ENCODE assay signal across 8 mouse cellular contexts in the genomic region with DNA sequence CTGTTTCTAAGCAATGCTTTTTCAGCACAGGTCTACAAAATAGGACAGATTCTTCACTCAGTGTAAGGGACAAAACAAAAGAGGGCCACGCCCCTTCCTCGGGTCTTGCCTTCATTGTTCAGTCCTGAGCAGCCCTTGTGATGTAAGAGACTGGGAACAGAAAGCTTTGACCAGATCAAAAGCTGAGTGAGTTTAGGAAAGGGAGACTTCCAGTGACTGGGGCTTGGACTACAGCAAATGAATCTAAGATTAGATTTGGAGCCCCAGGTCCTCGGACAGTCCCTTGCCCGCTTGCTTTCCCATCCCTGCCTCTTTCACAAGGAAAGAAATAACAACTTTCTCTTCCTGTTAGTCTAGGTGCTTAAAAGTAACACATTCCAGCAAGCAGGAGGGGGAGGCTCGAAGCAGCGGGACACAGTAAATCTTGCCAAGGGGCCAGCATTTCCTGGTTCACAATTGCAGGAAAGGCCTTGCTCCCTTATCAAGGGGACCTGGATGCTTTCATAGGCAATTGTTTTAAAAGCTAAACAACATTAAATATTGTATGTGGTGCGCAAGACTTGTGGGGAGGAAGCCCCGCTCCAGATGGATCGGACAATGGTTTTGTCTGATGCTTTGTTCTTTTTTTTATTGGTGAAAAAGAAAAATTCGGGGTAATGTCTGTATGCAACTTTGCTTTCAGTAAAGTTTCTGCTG.
DNase-seq lines count a peak whose midpoint lies in the region; ATAC-seq and TF ChIP-seq lines count a peak whose summit lies in the region.

No protein-coding gene starts in this region.

- no peaks in the 10 kb centered on the region for H3K36me3 ChIP-seq in ES-E14 (ENCODE audit: control insufficient read depth, insufficient read depth, low read length, poor library complexity, severe bottlenecking)
- no peaks in the 10 kb centered on the region for H3K36me3 ChIP-seq in heart, embryonic 14.5 days (ENCODE audit: control insufficient read depth, insufficient read depth, low read length)
- no peaks in the 10 kb centered on the region for H3K36me3 ChIP-seq in midbrain, embryonic 13.5 days

- 34% methylated on average over 10 of the region's 10 CpGs for WGBS in heart, embryonic 14.5 days
- WGBS in midbrain, embryonic 13.5 days = 20% methylated on average over 10 of the region's 10 CpGs

- H3K4me3 ChIP-seq in ES-E14 (ENCODE audit: insufficient read depth in 1 of 2, low read depth in 1 of 2, low read length in 2 of 2, poor library complexity in 1 of 2, severe bottlenecking in 1 of 2) = 0 out of 4 replicates have a peak overlapping the region, but pooled peaks of 1 of the 2 experiments have one; percentile 18
- H3K4me3 ChIP-seq in heart, embryonic 14.5 days (ENCODE audit: control insufficient read depth in 1 of 2, insufficient read depth in 1 of 2, low read depth in 1 of 2, low read length in 2 of 2) = no peak overlapping the region
- H3K4me3 ChIP-seq in midbrain, embryonic 13.5 days (replicated peaks) = no peak overlapping the region

- no peaks in the 10 kb centered on the region for H3K9me3 ChIP-seq in ES-E14 (ENCODE audit: control insufficient read depth, insufficient read depth, low read depth, low read length)
- no peaks in the 10 kb centered on the region for H3K9me3 ChIP-seq in heart, embryonic 14.5 days (ENCODE audit: control insufficient read depth, low read length)
- H3K9me3 ChIP-seq in midbrain, embryonic 13.5 days = no peaks in the 10 kb centered on the region

- H3K4me2 ChIP-seq in heart, embryonic 14.5 days (ENCODE audit: low read length) = peak overlapping the region; percentile 31
- peak overlapping the region; percentile 34 for H3K4me2 ChIP-seq in midbrain, embryonic 13.5 days (replicated peaks)

- peak; percentile 80 for DNase-seq in ES-E14 (ENCODE audit: low read depth, low spot score)
- peak; percentile 85 for DNase-seq in embryo, embryonic 10.5 days (ENCODE audit: low spot score)
- peak; percentile 77 for DNase-seq in kidney, postnatal 14 days
- DNase-seq in urinary bladder, postnatal 14 days (ENCODE audit: low spot score) = no peak
- no peak for DNase-seq in thymus, postnatal 4 days

- H3K27ac ChIP-seq in ES-E14 (ENCODE audit: insufficient read depth, low read depth, low read length, poor library complexity, severe bottlenecking) = no peak overlapping the region
- peak overlapping the region; percentile 59 to 85 for H3K27ac ChIP-seq in heart, embryonic 14.5 days (replicated peaks in 1 of 2; ENCODE audit: control insufficient read depth in 1 of 2, insufficient read depth in 1 of 2, low read depth in 2 of 2, low read length in 2 of 2)
- 0 out of 2 replicates have a peak overlapping the region, but pooled peaks have one; percentile 39 for H3K27ac ChIP-seq in midbrain, embryonic 13.5 days

- in situ Hi-C loops in ES-E14 (cut with MboI; ENCODE audit: low sequenced_read_pairs in 2 of 2, unreplicated experiment in 2 of 2) = no loop called here

- H3K4me1 ChIP-seq in ES-E14 (ENCODE audit: control insufficient read depth in 2 of 2, insufficient read depth in 2 of 2, low read length in 2 of 2, poor library complexity in 1 of 2) = no peaks in the 10 kb centered on the region
- peaks cover 4 to 8% of the 10 kb centered on the region in 2 experiments; a peak in 1 of 4 replicates for H3K4me1 ChIP-seq in heart, embryonic 14.5 days (ENCODE audit: control insufficient read depth in 2 of 2, insufficient read depth in 2 of 2, low read length in 2 of 2)
- peaks cover 13% of the 10 kb centered on the region for H3K4me1 ChIP-seq in midbrain, embryonic 13.5 days (replicated peaks)

- H3K27me3 ChIP-seq in heart, embryonic 14.5 days (ENCODE audit: control insufficient read depth, insufficient read depth, low read length) = no peaks in the 10 kb centered on the region
- no peaks in the 10 kb centered on the region for H3K27me3 ChIP-seq in midbrain, embryonic 13.5 days

- H3K9ac ChIP-seq in ES-E14 (ENCODE audit: insufficient read depth, low read depth, low read length, poor library complexity, severe bottlenecking) = no peak overlapping the region
- H3K9ac ChIP-seq in heart, embryonic 14.5 days (ENCODE audit: low read length) = no peak overlapping the region; the same call in 1 of the 2 replicates
- no peak overlapping the region for H3K9ac ChIP-seq in midbrain, embryonic 13.5 days (replicated peaks)

- ATAC-seq in heart, embryonic 14.5 days (ENCODE audit: insufficient number of reproducible peaks, insufficient read depth, low FRiP score, low read depth) = peak; percentile 86
- peak; percentile 85 for ATAC-seq in midbrain, embryonic 13.5 days
- no peak for ATAC-seq in inflammation-experienced regulatory T-cells, adult 6 months

TF ChIP-seq in ES-E14, 5 proteins besides CTCF, POLR2A, EP300 and RAD21:
- no peak for TF ChIP-seq HCFC1 (IDR thresholded peaks at IDR 0.05; ENCODE audit: borderline replicate concordance, insufficient read depth, low read length)
- TF ChIP-seq ZNF384 (IDR thresholded peaks at IDR 0.05; ENCODE audit: low read depth, low read length) = no peak
- TF ChIP-seq CHD2 (IDR thresholded peaks at IDR 0.05; ENCODE audit: low read depth, low read length) = no peak
- TF ChIP-seq ZC3H11A (IDR thresholded peaks at IDR 0.05; ENCODE audit: borderline replicate concordance, low read depth, low read length) = no peak
- no peak for TF ChIP-seq MAFK (IDR thresholded peaks at IDR 0.05; ENCODE audit: insufficient read depth, low read depth, low read length)

Comparison
In these comparisons a context has a peak if more than half of its experiments do, and no peak if none do; other contexts are left out.
1. DNase-seq: peak in ES-E14 (single experiment), embryo, embryonic 10.5 days (single experiment) and kidney, postnatal 14 days (single experiment); none in urinary bladder, postnatal 14 days (single experiment) and thymus, postnatal 4 days (single experiment).